Mouse (Mus musculus) liver, embryonic 11.5 days (tissue): ENCODE measurements around the gene Gp9. TPM values are rescaled to one million over a fixed set of nuclear protein-coding genes. Genes with fewer than 3 reads are reported as not detected.

ENCODE experiments used
- ATAC-seq: fragments of 200-750 bp; cut with Nextera tagmentation; replicated peaks from 2 replicates; pipeline ENCODE4 v1.8.0; 2017; ENCODE audit warnings: moderate number of reproducible peaks, mild to moderate bottlenecking, moderate TSS enrichment, moderate library complexity; ENCODE audit not compliant: low FRiP score
- DNase-seq: peaks from one replicate; pipeline ENCODE4 v3.0.0-alpha.2; 2017; ENCODE audit warnings: low spot score
- H3K27ac ChIP-seq: fragments of 300-500 bp; sonication (generic); 2 replicates; pipeline ENCODE4 v1.5.1; 2014; ENCODE audit warnings: mild to moderate bottlenecking, low read depth, low read length, control low read depth
- H3K27me3 ChIP-seq: fragments of 300-500 bp; sonication (generic); replicated peaks from 2 replicates; pipeline ENCODE4 v1.6.1; 2014; ENCODE audit warnings: low read length, mixed read lengths; ENCODE audit not compliant: control insufficient read depth, insufficient read depth
- H3K36me3 ChIP-seq: fragments of 300-500 bp; sonication (generic); 2 replicates; pipeline ENCODE4 v1.6.1; 2014; ENCODE audit warnings: mild to moderate bottlenecking, low read length, moderate library complexity, mixed read lengths; ENCODE audit not compliant: control insufficient read depth, insufficient read depth
- H3K4me1 ChIP-seq: fragments of 300-500 bp; sonication (generic); replicated peaks from 2 replicates; pipeline ENCODE4 v1.6.1; 2014; ENCODE audit warnings: low read length, mixed read lengths; ENCODE audit not compliant: control insufficient read depth, insufficient read depth
- H3K4me2 ChIP-seq: fragments of 300-500 bp; sonication (generic); 2 replicates; pipeline ENCODE4 v1.6.1; 2014; ENCODE audit warnings: mild to moderate bottlenecking, control low read depth, moderate library complexity
- H3K4me3 ChIP-seq: fragments of 300-500 bp; sonication (generic); 2 replicates; pipeline ENCODE4 v1.5.1; 2014; ENCODE audit warnings: low read depth, low read length, control low read depth
- H3K9ac ChIP-seq: fragments of 300-500 bp; sonication (generic); 2 replicates; pipeline ENCODE4 v1.6.1; 2014; ENCODE audit warnings: low read depth, low read length, control low read depth
- H3K9me3 ChIP-seq: fragments of 300-500 bp; sonication (generic); 2 replicates; pipeline ENCODE4 v1.6.1; 2016; ENCODE audit warnings: low read length, inconsistent platforms, mixed read lengths; ENCODE audit not compliant: control insufficient read depth
- WGBS: fragments of 180-500 bp; shearing (Covaris S2); extraction: QIAGEN DNeasy Blood & Tissue Kit; methylation state at CpG from one replicate; pipeline ENCODE4 v1.1.7; 2014; 5-methylcytosine and 5-hydroxymethylcytosine counted together
- polyA plus RNA-seq: library from polyadenylated mRNA; unstranded; fragments of >200 nt; fragmentation: Nextera tagmentation; extraction: Ambion mirVana; gene quantifications from 2 replicates; pipeline ENCODE4 v1.2.1, GENCODE M21; 2014

The Gp9 gene
- polyA plus RNA-seq, 1 experiment from 2014 or later: 37.3 TPM

- Histone ChIP-seq H3K9ac (no peak overlapping the region), H3K4me2 (no peak overlapping the region), H3K4me1 (peaks cover 41% of the 10 kb centered on the region), H3K9me3 (no peaks in the 10 kb centered on the region), H3K27me3 (no peaks in the 10 kb centered on the region), H3K36me3 (peaks cover 17% of the 10 kb centered on the region), H3K4me3 (no peak overlapping the region), H3K27ac (no peak overlapping the region; the same call in 1 of the 2 replicates)
- WGBS: 76% methylated on average over 6 of the region's 6 CpGs
- DNase-seq: no peak
- 0 out of 2 replicates have a peak, but pooled peaks have one; percentile 0 for ATAC-seq
Measured at GRCm38 (mm10) chr6:87795385-87796150, 17.7 kb downstream of the Gp9 start.

- ATAC-seq (peak; percentile 81), DNase-seq (no peak)
- Histone ChIP-seq H3K27ac (peak overlapping the region; percentile 57), H3K4me3 (no peak overlapping the region), H3K9ac (peak overlapping the region; percentile 21; the same call in 1 of the 2 replicates), H3K9me3 (no peaks in the 10 kb centered on the region), H3K36me3 (peaks cover 13% of the 10 kb centered on the region), H3K4me1 (peaks cover 33% of the 10 kb centered on the region), H3K27me3 (no peaks in the 10 kb centered on the region), H3K4me2 (0 out of 2 replicates have a peak overlapping the region, but pooled peaks have one; percentile 7)
- WGBS: 86% methylated on average over 6 of the region's 6 CpGs
Measured at GRCm38 (mm10) chr6:87796251-87796880, 18.5 kb downstream of the Gp9 start.

GRCm38 (mm10) chr6:87797321-87797720 lies 19.4 kb downstream of the Gp9 start:
- Histone ChIP-seq H3K9ac (no peak overlapping the region), H3K4me1 (peaks cover 23% of the 10 kb centered on the region), H3K27me3 (no peaks in the 10 kb centered on the region), H3K9me3 (no peaks in the 10 kb centered on the region), H3K27ac (no peak overlapping the region), H3K4me2 (no peak overlapping the region), H3K4me3 (no peak overlapping the region), H3K36me3 (peaks cover 7% of the 10 kb centered on the region)
- ATAC-seq (no peak), DNase-seq (no peak)
- 52% methylated on average over 2 of the region's 2 CpGs for WGBS

- DNase-seq: no peak
- Histone ChIP-seq H3K9ac (no peak overlapping the region), H3K4me2 (no peak overlapping the region), H3K27ac (no peak overlapping the region), H3K27me3 (no peaks in the 10 kb centered on the region), H3K4me3 (no peak overlapping the region), H3K4me1 (peaks cover 17% of the 10 kb centered on the region), H3K9me3 (no peaks in the 10 kb centered on the region), H3K36me3 (peaks cover 4% of the 10 kb centered on the region; the same call in 1 of the 2 replicates)
- no peak for ATAC-seq
- 66% methylated on average over 6 of the region's 6 CpGs for WGBS
Measured at GRCm38 (mm10) chr6:87799576-87799975, 21.7 kb downstream of the Gp9 start.

- Histone ChIP-seq H3K9ac (no peak overlapping the region), H3K36me3 (peaks cover 4% of the 10 kb centered on the region; the same call in 1 of the 2 replicates), H3K4me2 (no peak overlapping the region), H3K27me3 (no peaks in the 10 kb centered on the region), H3K9me3 (no peaks in the 10 kb centered on the region), H3K4me1 (peaks cover 11% of the 10 kb centered on the region), H3K27ac (no peak overlapping the region), H3K4me3 (no peak overlapping the region)
- ATAC-seq: no peak
- no peak for DNase-seq
- WGBS: 82% methylated on average over 7 of the region's 7 CpGs
Measured at GRCm38 (mm10) chr6:87802462-87802861, 24.6 kb downstream of the Gp9 start.

GRCm38 (mm10) chr6:87804036-87804435 lies 26.2 kb downstream of the Gp9 start:
- no peak overlapping the region for H3K27ac ChIP-seq
- no peak overlapping the region for H3K4me2 ChIP-seq
- no peak overlapping the region for H3K4me3 ChIP-seq
- H3K27me3 ChIP-seq: no peaks in the 10 kb centered on the region
- H3K36me3 ChIP-seq: peaks cover 2% of the 10 kb centered on the region; the same call in 1 of the 2 replicates
- H3K4me1 ChIP-seq: peaks cover 24% of the 10 kb centered on the region
- WGBS: 70% methylated on average over 1 of the region's 1 CpGs
- no peaks in the 10 kb centered on the region for H3K9me3 ChIP-seq
- ATAC-seq (no peak), DNase-seq (no peak)
- H3K9ac ChIP-seq: no peak overlapping the region

- Histone ChIP-seq H3K4me2 (no peak overlapping the region), H3K27ac (no peak overlapping the region), H3K36me3 (peaks cover 2% of the 10 kb centered on the region; the same call in 1 of the 2 replicates), H3K4me3 (no peak overlapping the region), H3K4me1 (peaks cover 32% of the 10 kb centered on the region), H3K9me3 (no peaks in the 10 kb centered on the region), H3K9ac (no peak overlapping the region), H3K27me3 (no peaks in the 10 kb centered on the region)
- ATAC-seq (no peak), DNase-seq (no peak)
- WGBS: 76% methylated on average over 7 of the region's 7 CpGs
Measured at GRCm38 (mm10) chr6:87804886-87805285, 27.0 kb downstream of the Gp9 start.

- H3K9me3 ChIP-seq: no peaks in the 10 kb centered on the region
- no peaks in the 10 kb centered on the region for H3K27me3 ChIP-seq
- H3K36me3 ChIP-seq: peaks cover 2% of the 10 kb centered on the region; the same call in 1 of the 2 replicates
- H3K4me2 ChIP-seq: no peak overlapping the region
- DNase-seq (no peak), ATAC-seq (no peak)
- no peak overlapping the region for H3K4me3 ChIP-seq
- no peak overlapping the region for H3K27ac ChIP-seq
- 92% methylated on average over 7 of the region's 7 CpGs for WGBS
- no peak overlapping the region for H3K9ac ChIP-seq
- peaks cover 38% of the 10 kb centered on the region for H3K4me1 ChIP-seq
Measured at GRCm38 (mm10) chr6:87805448-87805847, 27.6 kb downstream of the Gp9 start.
